Mouse (Mus musculus): Measurements from ENCODE around the gene Phgdh. TPM values are rescaled to one million over a fixed set of nuclear protein-coding genes. Genes with fewer than 3 reads are reported as not detected.

The Phgdh gene
- polyA plus RNA-seq, 1 experiment from 2014 or later: 554 TPM

GRCm38 (mm10) chr3:98273623-98274398 is 66.0 kb downstream of the Phgdh start:
- 63% methylated on average over 11 of the region's 11 CpGs for WGBS

GRCm38 (mm10) chr3:98267249-98267651 is 72.5 kb downstream of the Phgdh start:
- H3K36me3 ChIP-seq (ENCODE audit: control insufficient read depth, insufficient read depth, low read length): no peaks in the 10 kb centered on the region
- H3K4me2 ChIP-seq: no peak overlapping the region
- H3K9me3 ChIP-seq (ENCODE audit: control insufficient read depth, low read length): no peaks in the 10 kb centered on the region
- no peak for DNase-seq (ENCODE audit: low spot score)
- ATAC-seq (replicated peaks; ENCODE audit: low FRiP score): no peak
- no peak overlapping the region for H3K9ac ChIP-seq (ENCODE audit: low read depth, low read length)
- peak overlapping the region; percentile 16; the same call in 1 of the 2 replicates for H3K27ac ChIP-seq (ENCODE audit: low read depth, low read length)
- no peak overlapping the region for H3K4me3 ChIP-seq (ENCODE audit: low read depth, low read length)
- no peaks in the 10 kb centered on the region for H3K27me3 ChIP-seq (replicated peaks; ENCODE audit: control insufficient read depth, insufficient read depth, low read length)
- WGBS: 35% methylated on average over 6 of the region's 6 CpGs
- H3K4me1 ChIP-seq (replicated peaks; ENCODE audit: control insufficient read depth, insufficient read depth, low read length): peaks cover 4% of the 10 kb centered on the region; the same call in 1 of the 2 replicates

More at GRCm38 (mm10) chr3:98273623-98274398, 66.0 kb downstream of the Phgdh start:
- DNase-seq (ENCODE audit: low spot score) (no peak), ATAC-seq (replicated peaks; ENCODE audit: low FRiP score) (no peak)
- H3K36me3 ChIP-seq (ENCODE audit: control insufficient read depth, insufficient read depth, low read length): no peaks in the 10 kb centered on the region
- no peaks in the 10 kb centered on the region for H3K27me3 ChIP-seq (replicated peaks; ENCODE audit: control insufficient read depth, insufficient read depth, low read length)
- no peak overlapping the region for H3K27ac ChIP-seq (ENCODE audit: low read depth, low read length)
- H3K4me1 ChIP-seq (replicated peaks; ENCODE audit: control insufficient read depth, insufficient read depth, low read length): 0 out of 2 replicates have a peak, but pooled peaks cover 5% of the 10 kb centered on the region
- H3K9me3 ChIP-seq (ENCODE audit: control insufficient read depth, low read length): no peaks in the 10 kb centered on the region
- no peak overlapping the region for H3K4me3 ChIP-seq (ENCODE audit: low read depth, low read length)
- H3K4me2 ChIP-seq: no peak overlapping the region
- no peak overlapping the region for H3K9ac ChIP-seq (ENCODE audit: low read depth, low read length)

Other genes starting within 250 kb of the Phgdh start
- not detected in 2 replicates for gene Adam30, start 179.4 kb downstream of the Phgdh start, polyA plus RNA-seq (2014; fragmentation: Nextera tagmentation; extraction: Ambion mirVana)
- gene Reg4, start 117.8 kb downstream of the Phgdh start, polyA plus RNA-seq (2014; fragmentation: Nextera tagmentation; extraction: Ambion mirVana): 0.16 TPM in 1 of 2 replicates, not detected in the other
- gene Hmgcs2, start 59.6 kb downstream of the Phgdh start, polyA plus RNA-seq (2014; fragmentation: Nextera tagmentation; extraction: Ambion mirVana): 29.9 and 32.9 TPM in 2 replicates
- gene Zfp697, start 42.5 kb upstream of the Phgdh start, polyA plus RNA-seq (2014; fragmentation: Nextera tagmentation; extraction: Ambion mirVana): 4.8 and 5.7 TPM in 2 replicates
- gene Gm4450, start 117.1 kb upstream of the Phgdh start, polyA plus RNA-seq (2014; fragmentation: Nextera tagmentation; extraction: Ambion mirVana): not detected in 2 replicates
- gene Hsd3b4, start 170.5 kb upstream of the Phgdh start, polyA plus RNA-seq (2014; fragmentation: Nextera tagmentation; extraction: Ambion mirVana): 0.11 and 0.22 TPM in 2 replicates
- 0.11 and 0.22 TPM in 2 replicates for gene Gm10681, start 248.8 kb upstream of the Phgdh start, polyA plus RNA-seq (2014; fragmentation: Nextera tagmentation; extraction: Ambion mirVana)

All from liver, embryonic 11.5 days (tissue).